Mouse (Mus musculus) kidney, postnatal 0 days (tissue): Measurements from ENCODE around the gene Zpbp. TPM values are rescaled to one million over a fixed set of nuclear protein-coding genes. Genes with fewer than 3 reads are reported as not detected.

Source experiments
- ATAC-seq: fragments of 200-750 bp; cut with Nextera tagmentation; replicated peaks from 2 replicates; pipeline ENCODE4 v1.8.0; 2017; ENCODE audit warnings: low read depth, moderate number of reproducible peaks, moderate TSS enrichment, moderate library complexity; ENCODE audit not compliant: low FRiP score
- DNase-seq: peaks from one replicate; pipeline ENCODE4 v3.0.0-alpha.2; 2016; ENCODE audit warnings: low spot score
- H3K27ac ChIP-seq: fragments of 300-500 bp; sonication (generic); 2 replicates; pipeline ENCODE4 v1.5.1; 2014; ENCODE audit warnings: mild to moderate bottlenecking
- H3K27me3 ChIP-seq: fragments of 300-500 bp; sonication (generic); 2 replicates; pipeline ENCODE4 v1.6.1; 2014; ENCODE audit warnings: low read length, mixed read lengths; ENCODE audit not compliant: insufficient read depth
- H3K36me3 ChIP-seq: fragments of 300-500 bp; sonication (generic); 2 replicates; pipeline ENCODE4 v1.6.1; 2014; ENCODE audit warnings: low read length, mixed read lengths; ENCODE audit not compliant: insufficient read depth
- H3K4me1 ChIP-seq: fragments of 300-500 bp; sonication (generic); replicated peaks from 2 replicates; pipeline ENCODE4 v1.6.1; 2014; ENCODE audit warnings: antibody characterized with exemption, low read length, mixed read lengths; ENCODE audit not compliant: insufficient read depth
- H3K4me2 ChIP-seq: fragments of 300-500 bp; sonication (generic); 2 replicates; pipeline ENCODE4 v1.6.1; 2014; ENCODE audit warnings: mild to moderate bottlenecking, low read length, moderate library complexity, mixed read lengths
- H3K4me3 ChIP-seq: fragments of 300-500 bp; sonication (generic); replicated peaks from 2 replicates; pipeline ENCODE4 v1.5.1; 2014; ENCODE audit warnings: low read depth, low read length
- H3K9ac ChIP-seq: fragments of 300-500 bp; sonication (generic); 2 replicates; pipeline ENCODE4 v1.6.1; 2014; ENCODE audit warnings: low read depth, low read length
- H3K9me3 ChIP-seq: fragments of 300-500 bp; sonication (generic); replicated peaks from 2 replicates; pipeline ENCODE4 v1.6.1; 2016; ENCODE audit warnings: low read length, inconsistent platforms, mixed read lengths
- CTCF ChIP-seq: IDR thresholded peaks from 2 replicates; pipeline ENCODE4 v1.5.1; 2016; ENCODE audit warnings: antibody characterized with exemption, low read depth, mild to moderate bottlenecking, moderate library complexity
- WGBS: fragments of 180-500 bp; shearing (Covaris S2); extraction: QIAGEN DNeasy Blood & Tissue Kit; methylation state at CpG from one replicate; pipeline ENCODE4 v1.1.7; 2014; 5-methylcytosine and 5-hydroxymethylcytosine counted together
- polyA plus RNA-seq: library from polyadenylated mRNA; unstranded; fragments of >200 nt; fragmentation: Nextera tagmentation; extraction: Ambion mirVana; gene quantifications from 2 replicates; pipeline ENCODE4 v1.2.1, GENCODE M21; 2015

The Zpbp gene
- polyA plus RNA-seq = 0.68 and 0.82 TPM in 2 replicates

GRCm38 (mm10) chr11:11461635-11462560 lies at the start of gene Zpbp, which contains the start of gene Spata48:
Gene Zpbp (minus strand): TSS chr11:11462408.
Gene Spata48 (plus strand): TSS chr11:11462094.
- H3K9ac ChIP-seq = peak within 1 kb of the TSS; percentile 78
- WGBS = 3% methylated on average over 66 of the region's 66 CpGs
- peak; percentile 74 for TF ChIP-seq CTCF
- H3K36me3 ChIP-seq = no peaks in the 10 kb centered on the region
- no peaks in the 10 kb centered on the region for H3K9me3 ChIP-seq
- peak within 1 kb of the TSS; percentile 60 for H3K4me2 ChIP-seq
- DNase-seq (peak; percentile 95), ATAC-seq (peak; percentile 97)
- peak within 1 kb of the TSS; percentile 66; the same call in 1 of the 2 replicates for H3K27ac ChIP-seq
- H3K4me3 ChIP-seq = peak within 1 kb of the TSS; percentile 64
- H3K27me3 ChIP-seq = no peaks in the 10 kb centered on the region
- 0 out of 2 replicates have a peak, but pooled peaks cover 3% of the 10 kb centered on the region for H3K4me1 ChIP-seq

DNA sequence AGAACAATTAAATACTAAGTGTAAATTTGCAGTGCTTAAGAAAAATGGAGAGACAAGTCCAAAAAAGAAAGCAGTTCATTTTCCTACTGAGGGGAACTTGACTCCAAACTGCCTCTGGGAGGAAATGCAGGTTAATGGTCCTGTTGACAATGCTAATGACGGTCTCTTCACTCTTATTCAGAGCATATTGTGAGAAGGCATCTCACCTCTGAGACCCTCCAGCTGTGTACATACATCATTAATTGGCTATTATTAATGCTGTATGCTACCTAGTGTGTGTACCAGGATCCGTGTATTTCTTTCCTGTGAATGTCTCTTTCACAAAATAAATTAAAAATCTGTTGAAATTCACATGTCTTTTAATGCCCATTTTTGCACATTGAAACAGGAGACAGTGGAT lies 47.2 kb upstream of the Zpbp start:
- Histone ChIP-seq H3K4me3 (no peak overlapping the region), H3K27me3 (no peaks in the 10 kb centered on the region), H3K9ac (no peak overlapping the region), H3K4me2 (no peak overlapping the region), H3K36me3 (no peaks in the 10 kb centered on the region), H3K4me1 (no peaks in the 10 kb centered on the region), H3K27ac (no peak overlapping the region), H3K9me3 (no peaks in the 10 kb centered on the region)
- DNase-seq (peak; percentile 48), ATAC-seq (no peak)
- 39% methylated on average over 2 of the region's 2 CpGs for WGBS
- TF ChIP-seq CTCF = no peak

- 79% methylated on average over 2 of the region's 2 CpGs for whole genome bisulfite sequencing
- Histone ChIP-seq H3K9me3 (no peaks in the 10 kb centered on the region), H3K27me3 (no peaks in the 10 kb centered on the region), H3K9ac (no peak overlapping the region), H3K27ac (no peak overlapping the region), H3K4me3 (no peak overlapping the region), H3K4me2 (no peak overlapping the region), H3K36me3 (no peaks in the 10 kb centered on the region), H3K4me1 (no peaks in the 10 kb centered on the region)
- DNase-seq (no peak), ATAC-seq (no peak)
- TF ChIP-seq CTCF = no peak
These were observed 44.0 kb upstream of the Zpbp start for GRCm38 (mm10) chr11:11506187-11506586.

GRCm38 (mm10) chr11:11499944-11500343 lies 37.7 kb upstream of the Zpbp start:
- H3K9me3 ChIP-seq = no peaks in the 10 kb centered on the region
- no peak overlapping the region for H3K27ac ChIP-seq
- 19% methylated on average over 10 of the region's 10 CpGs for WGBS
- no peaks in the 10 kb centered on the region for H3K4me1 ChIP-seq
- H3K27me3 ChIP-seq = no peaks in the 10 kb centered on the region
- H3K36me3 ChIP-seq = no peaks in the 10 kb centered on the region
- no peak overlapping the region for H3K4me3 ChIP-seq
- H3K9ac ChIP-seq = no peak overlapping the region
- no peak overlapping the region for H3K4me2 ChIP-seq
- no peak for ATAC-seq
- peak; percentile 74 for TF ChIP-seq CTCF
- DNase-seq = peak; percentile 48

DNA sequence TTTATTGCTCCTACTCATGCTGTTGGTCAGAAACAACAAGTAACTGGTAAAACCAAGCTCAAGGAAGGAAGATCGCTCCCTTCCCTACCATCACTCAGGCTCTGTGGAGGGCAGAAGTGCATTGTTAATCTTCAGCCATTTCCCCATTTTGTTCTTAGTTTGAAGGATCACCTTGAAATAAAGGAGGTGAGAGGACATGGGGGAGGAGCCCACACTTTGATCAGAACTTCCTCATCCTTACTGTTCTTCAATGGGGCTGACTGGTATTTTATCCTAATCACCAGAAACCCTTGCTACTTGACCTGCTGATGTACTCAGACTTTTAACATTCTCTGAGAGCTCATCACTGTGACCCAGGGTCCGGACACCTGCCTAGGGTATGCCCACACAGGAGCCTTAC lies 33.5 kb upstream of the Zpbp start:
- no peak overlapping the region for H3K4me3 ChIP-seq
- H3K4me2 ChIP-seq = no peak overlapping the region
- TF ChIP-seq CTCF = no peak
- no peaks in the 10 kb centered on the region for H3K27me3 ChIP-seq
- 90% methylated on average over 2 of the region's 2 CpGs for WGBS
- no peak overlapping the region for H3K9ac ChIP-seq
- H3K27ac ChIP-seq = no peak overlapping the region
- H3K36me3 ChIP-seq = no peaks in the 10 kb centered on the region
- H3K9me3 ChIP-seq = no peaks in the 10 kb centered on the region
- no peak for DNase-seq
- ATAC-seq = no peak
- H3K4me1 ChIP-seq = no peaks in the 10 kb centered on the region

GRCm38 (mm10) chr11:11492044-11492443 lies 29.8 kb upstream of the Zpbp start:
- 57% methylated on average over 5 of the region's 5 CpGs for WGBS
- no peaks in the 10 kb centered on the region for H3K9me3 ChIP-seq
- no peaks in the 10 kb centered on the region for H3K4me1 ChIP-seq

More at GRCm38 (mm10) chr11:11492044-11492443, 29.8 kb upstream of the Zpbp start:
- H3K27ac ChIP-seq = no peak overlapping the region
- no peak overlapping the region for H3K4me3 ChIP-seq
- DNase-seq (no peak), ATAC-seq (no peak)
- H3K27me3 ChIP-seq = no peaks in the 10 kb centered on the region
- H3K4me2 ChIP-seq = no peak overlapping the region
- no peak for TF ChIP-seq CTCF
- no peaks in the 10 kb centered on the region for H3K36me3 ChIP-seq
- no peak overlapping the region for H3K9ac ChIP-seq
